Mouse (Mus musculus) small intestine, adult 2 months (tissue): Measurements from ENCODE around the gene Hsd3b7. TPM values are rescaled to one million over a fixed set of nuclear protein-coding genes. Genes with fewer than 3 reads are reported as not detected.

Source experiments
- H3K27ac ChIP-seq: fragments of 200-500 bp; 2 replicates; pipeline ENCODE4 v1.5.1; 2012; ENCODE audit warnings: low read depth, low read length, control low read depth, inconsistent platforms; ENCODE audit not compliant: insufficient read depth
- H3K27me3 ChIP-seq: fragments of 200-500 bp; 2 replicates; pipeline ENCODE4 v1.6.1; 2012; ENCODE audit warnings: mild to moderate bottlenecking, moderate library complexity, low read length, inconsistent platforms; ENCODE audit not compliant: control insufficient read depth, insufficient read depth
- H3K36me3 ChIP-seq: fragments of 200-500 bp; 2 replicates; pipeline ENCODE4 v1.6.1; 2012; ENCODE audit warnings: mild to moderate bottlenecking, low read length, control low read depth, inconsistent platforms; ENCODE audit not compliant: control insufficient read depth, insufficient read depth
- H3K4me1 ChIP-seq: fragments of 200-500 bp; 2 replicates; pipeline ENCODE4 v1.6.1; 2012; ENCODE audit warnings: low read length, inconsistent platforms, mixed read lengths; ENCODE audit not compliant: control insufficient read depth, insufficient read depth, insufficient read length
- H3K4me3 ChIP-seq: fragments of 200-500 bp; 2 replicates; pipeline ENCODE4 v1.5.1; 2012; ENCODE audit warnings: low read depth, mild to moderate bottlenecking, control low read depth, inconsistent platforms, low read length, moderate library complexity
- CTCF ChIP-seq: fragments of 200-500 bp; IDR thresholded peaks from 2 replicates; pipeline ENCODE4 v1.5.1; 2012; ENCODE audit warnings: low read depth, mild to moderate bottlenecking, control low read depth, inconsistent platforms, low read length, moderate library complexity, mixed read lengths; ENCODE audit not compliant: insufficient replicate concordance, insufficient read length; ENCODE audit errors: extremely low read depth
- POLR2A ChIP-seq: fragments of 200-500 bp; IDR thresholded peaks from 2 replicates; pipeline ENCODE4 v1.6.1; 2012; ENCODE audit warnings: low read depth, mild to moderate bottlenecking, control low read depth, inconsistent platforms, low read length, moderate library complexity
- WGBS: fragments of 180-500 bp; shearing (Covaris S2); methylation state at CpG from one replicate; pipeline ENCODE4 v1.1.7; 2018; 5-methylcytosine and 5-hydroxymethylcytosine counted together
- polyA plus RNA-seq: library from polyadenylated mRNA; depleted of rRNA; stranded (reverse); fragments of >200 nt; gene quantifications from 2 replicates; pipeline ENCODE4 v1.2.3, GENCODE M21; 2012

Hsd3b7 gene
- polyA plus RNA-seq, 1 experiment, result 45.7 TPM

DNA sequence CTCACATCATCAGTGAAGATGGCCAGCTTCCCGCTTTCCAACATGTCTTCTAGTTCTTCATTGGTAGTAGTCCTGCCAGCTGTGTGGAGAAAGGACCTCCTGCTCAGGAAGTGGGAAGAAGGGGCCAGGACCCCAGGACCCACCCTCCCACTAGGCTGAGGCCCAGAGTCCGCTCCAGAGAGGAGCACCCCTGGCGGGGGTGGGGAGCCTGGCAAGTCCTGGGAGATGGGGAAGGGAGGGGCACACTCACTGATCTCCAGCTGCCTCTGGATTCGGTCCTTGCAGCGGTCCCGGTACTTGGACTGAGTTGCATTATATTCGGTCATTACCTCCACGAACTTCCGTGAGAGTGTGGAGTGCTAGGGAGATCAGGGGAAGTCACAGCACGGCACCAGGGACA lies 10.2 kb downstream of the Hsd3b7 start:
- TF ChIP-seq POLR2A (no peak), CTCF (no peak)
- no peaks in the 10 kb centered on the region for H3K27me3 ChIP-seq
- H3K36me3 ChIP-seq, result no peaks in the 10 kb centered on the region
- 75% methylated on average over 10 of the region's 10 CpGs for WGBS
- H3K4me3 ChIP-seq, result peak overlapping the region; percentile 33
- peaks cover 20% of the 10 kb centered on the region for H3K4me1 ChIP-seq
- H3K27ac ChIP-seq, result no peak overlapping the region

GRCm38 (mm10) chr7:127811240-127811639 lies 10.8 kb downstream of the Hsd3b7 start:
- Histone ChIP-seq H3K36me3 (no peaks in the 10 kb centered on the region), H3K4me3 (peak overlapping the region; percentile 33), H3K27me3 (no peaks in the 10 kb centered on the region), H3K4me1 (peaks cover 23% of the 10 kb centered on the region), H3K27ac (no peak overlapping the region)
- WGBS, result 49% methylated on average over 4 of the region's 4 CpGs
- no peak for TF ChIP-seq POLR2A
- TF ChIP-seq CTCF, result no peak

GRCm38 (mm10) chr7:127812292-127812691 lies 11.9 kb downstream of the Hsd3b7 start:
- TF ChIP-seq POLR2A (no peak), CTCF (no peak)
- H3K27me3 ChIP-seq, result no peaks in the 10 kb centered on the region
- 85% methylated on average over 3 of the region's 3 CpGs for WGBS
- H3K4me1 ChIP-seq, result peaks cover 20% of the 10 kb centered on the region
- no peaks in the 10 kb centered on the region for H3K36me3 ChIP-seq
- H3K27ac ChIP-seq, result no peak overlapping the region
- H3K4me3 ChIP-seq, result no peak overlapping the region

DNA sequence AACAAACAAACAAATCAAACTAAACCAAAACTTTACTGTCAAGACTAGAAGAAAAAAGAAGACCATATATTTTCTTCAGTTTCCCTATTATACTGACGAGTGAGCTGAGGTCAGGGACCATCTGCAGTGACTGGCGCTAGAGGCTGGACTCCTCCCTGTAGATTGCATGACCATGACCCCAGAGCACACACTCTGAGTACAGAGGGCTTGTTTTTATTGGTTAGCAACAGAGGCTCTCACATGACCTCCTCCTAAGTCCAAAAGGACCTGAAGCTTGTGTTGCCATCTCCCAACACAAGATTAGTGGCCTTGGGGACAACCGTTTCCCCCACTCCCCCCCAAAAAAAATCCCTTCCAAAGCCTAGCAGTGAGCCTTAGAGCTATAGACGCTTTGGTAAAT lies 13.4 kb downstream of the Hsd3b7 start:
- TF ChIP-seq CTCF (no peak), POLR2A (no peak)
- Histone ChIP-seq H3K27me3 (no peaks in the 10 kb centered on the region), H3K4me1 (peaks cover 14% of the 10 kb centered on the region), H3K4me3 (no peak overlapping the region), H3K36me3 (no peaks in the 10 kb centered on the region), H3K27ac (no peak overlapping the region)
- WGBS, result 33% methylated on average over 4 of the region's 4 CpGs

- Histone ChIP-seq H3K4me1 (peaks cover 14% of the 10 kb centered on the region), H3K27ac (no peak overlapping the region), H3K36me3 (no peaks in the 10 kb centered on the region), H3K27me3 (no peaks in the 10 kb centered on the region), H3K4me3 (no peak overlapping the region)
- TF ChIP-seq POLR2A (no peak), CTCF (no peak)
- WGBS, result 66% methylated on average over 19 of the region's 19 CpGs
These were observed 14.0 kb downstream of the Hsd3b7 start for GRCm38 (mm10) chr7:127814241-127814921.

DNA sequence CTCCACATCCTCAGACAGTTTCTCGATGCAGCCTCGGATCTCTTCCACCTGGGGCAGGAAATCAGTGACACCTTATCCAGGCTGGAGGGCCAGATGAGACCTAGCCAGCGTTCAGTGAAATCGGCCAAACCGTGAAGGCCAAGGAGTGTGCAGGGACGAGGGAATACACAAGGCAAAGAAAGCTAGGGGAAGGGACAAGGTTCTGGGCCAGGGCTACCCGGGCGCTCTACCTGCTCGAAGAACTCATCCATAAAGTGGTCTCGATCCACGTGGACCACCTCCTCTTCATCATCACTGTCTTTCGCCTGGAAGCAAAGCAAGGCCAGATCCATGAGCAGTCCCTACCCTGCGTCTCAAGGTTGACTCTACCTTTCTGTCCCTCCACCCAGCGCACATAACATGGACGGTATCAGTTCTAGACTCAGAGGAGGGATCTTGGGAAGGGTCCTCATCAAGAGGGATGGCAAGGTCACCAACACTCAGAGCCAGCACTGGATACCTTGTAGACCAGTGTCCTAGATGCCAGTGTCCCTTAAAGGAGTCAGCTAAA lies 14.8 kb downstream of the Hsd3b7 start:
- Histone ChIP-seq H3K36me3 (no peaks in the 10 kb centered on the region), H3K27me3 (no peaks in the 10 kb centered on the region), H3K4me1 (peaks cover 14% of the 10 kb centered on the region), H3K27ac (no peak overlapping the region), H3K4me3 (no peak overlapping the region)
- 89% methylated on average over 15 of the region's 15 CpGs for WGBS
- TF ChIP-seq CTCF, result no peak
- TF ChIP-seq POLR2A, result no peak

- Histone ChIP-seq H3K36me3 (no peaks in the 10 kb centered on the region), H3K27ac (no peak overlapping the region), H3K27me3 (no peaks in the 10 kb centered on the region), H3K4me3 (no peak overlapping the region), H3K4me1 (peaks cover 9% of the 10 kb centered on the region)
- TF ChIP-seq CTCF (no peak), POLR2A (no peak)
- 69% methylated on average over 15 of the region's 15 CpGs for WGBS
These were observed 15.8 kb downstream of the Hsd3b7 start for GRCm38 (mm10) chr7:127815954-127816821.
